Mouse (Mus musculus): ENCODE measurements around the gene Sema4f. TPM values are rescaled to one million over a fixed set of nuclear protein-coding genes. Genes with fewer than 3 reads are reported as not detected.

Sema4f gene
- polyA plus RNA-seq, 1 experiment from 2014 or later, result 1.1 TPM

- Histone ChIP-seq H3K9me3 (ENCODE audit: control insufficient read depth, low read length) (no peaks in the 10 kb centered on the region), H3K4me1 (ENCODE audit: control insufficient read depth, insufficient read depth, low read length) (no peaks in the 10 kb centered on the region), H3K36me3 (ENCODE audit: control insufficient read depth, insufficient read depth, low read length) (no peaks in the 10 kb centered on the region), H3K27me3 (ENCODE audit: control insufficient read depth, insufficient read depth, low read length) (no peaks in the 10 kb centered on the region), H3K4me2 (no peak overlapping the region), H3K4me3 (ENCODE audit: low read depth, low read length) (no peak overlapping the region), H3K27ac (ENCODE audit: low read depth, low read length) (no peak overlapping the region), H3K9ac (ENCODE audit: low read length) (no peak overlapping the region)
- 37% methylated on average over 7 of the region's 7 CpGs for WGBS
- ATAC-seq (ENCODE audit: low FRiP score) (peak; percentile 30; the same call in 1 of the 2 replicates), DNase-seq (ENCODE audit: low spot score, missing footprints) (no peak)
Observed at GRCm38 (mm10) chr6:82862475-82862874, 77.1 kb downstream of the Sema4f start.

DNA sequence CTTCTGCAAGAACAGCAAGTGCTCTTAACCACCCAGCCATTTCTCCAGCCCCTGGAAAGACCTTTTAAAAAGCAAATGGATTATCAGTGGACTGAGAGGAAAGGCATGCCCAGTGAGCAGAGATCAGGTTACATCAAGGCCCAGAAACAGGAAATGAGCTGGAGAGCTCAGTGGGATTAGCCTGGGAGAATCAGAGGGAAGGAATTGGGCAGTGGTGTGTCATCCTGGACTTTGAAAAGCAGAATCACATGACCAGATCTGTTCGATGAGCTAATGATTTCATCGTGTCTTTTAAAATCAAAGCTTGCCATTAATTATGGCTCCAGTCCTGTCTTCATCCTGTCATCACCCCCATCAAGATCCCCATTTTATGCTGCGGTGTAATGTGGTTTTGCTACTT lies 77.5 kb downstream of the Sema4f start:
- WGBS, result 67% methylated on average over 3 of the region's 3 CpGs
- Histone ChIP-seq H3K9ac (ENCODE audit: low read length) (no peak overlapping the region), H3K27ac (ENCODE audit: low read depth, low read length) (no peak overlapping the region), H3K9me3 (ENCODE audit: control insufficient read depth, low read length) (no peaks in the 10 kb centered on the region), H3K4me3 (ENCODE audit: low read depth, low read length) (no peak overlapping the region), H3K4me2 (no peak overlapping the region), H3K36me3 (ENCODE audit: control insufficient read depth, insufficient read depth, low read length) (no peaks in the 10 kb centered on the region), H3K4me1 (ENCODE audit: control insufficient read depth, insufficient read depth, low read length) (no peaks in the 10 kb centered on the region), H3K27me3 (ENCODE audit: control insufficient read depth, insufficient read depth, low read length) (no peaks in the 10 kb centered on the region)
- no peak for ATAC-seq (ENCODE audit: low FRiP score)
- no peak for DNase-seq (ENCODE audit: low spot score, missing footprints)

Other genes starting within 250 kb of the Sema4f start
- gene Pole4, start 234.4 kb downstream of the Sema4f start, polyA plus RNA-seq (2014; fragmentation: Nextera tagmentation; extraction: Ambion mirVana), result 107 and 111 TPM in 2 replicates
- 16.3 and 16.8 TPM in 2 replicates for gene Hk2, start 165.3 kb downstream of the Sema4f start, polyA plus RNA-seq (2014; fragmentation: Nextera tagmentation; extraction: Ambion mirVana)
- gene M1ap, start 7.1 kb upstream of the Sema4f start, polyA plus RNA-seq (2014; fragmentation: Nextera tagmentation; extraction: Ambion mirVana), result 0.18 TPM in 1 of 2 replicates, not detected in the other
- gene Dok1, start 93.7 kb upstream of the Sema4f start, polyA plus RNA-seq (2014; fragmentation: Nextera tagmentation; extraction: Ambion mirVana), result 4.0 and 5.2 TPM in 2 replicates
- gene Loxl3, start 94.4 kb upstream of the Sema4f start, polyA plus RNA-seq (2014; fragmentation: Nextera tagmentation; extraction: Ambion mirVana), result 6.6 and 6.8 TPM in 2 replicates
- gene Aup1, start 114.8 kb upstream of the Sema4f start, polyA plus RNA-seq (2014; fragmentation: Nextera tagmentation; extraction: Ambion mirVana), result 109 and 111 TPM in 2 replicates
- 28.2 and 30.0 TPM in 2 replicates for gene Htra2, start 115.5 kb upstream of the Sema4f start, polyA plus RNA-seq (2014; fragmentation: Nextera tagmentation; extraction: Ambion mirVana)
- gene Dqx1, start 118.1 kb upstream of the Sema4f start, polyA plus RNA-seq (2014; fragmentation: Nextera tagmentation; extraction: Ambion mirVana), result 0.43 and 0.68 TPM in 2 replicates
- not detected in 2 replicates for gene Tlx2, start 130.5 kb upstream of the Sema4f start, polyA plus RNA-seq (2014; fragmentation: Nextera tagmentation; extraction: Ambion mirVana)
- 31.5 and 35.5 TPM in 2 replicates for gene Pcgf1, start 138.1 kb upstream of the Sema4f start, polyA plus RNA-seq (2014; fragmentation: Nextera tagmentation; extraction: Ambion mirVana)
- gene Lbx2, start 146.6 kb upstream of the Sema4f start, polyA plus RNA-seq (2014; fragmentation: Nextera tagmentation; extraction: Ambion mirVana), result 0.44 TPM in 1 of 2 replicates, not detected in the other
- gene Ccdc142, start 161.8 kb upstream of the Sema4f start, polyA plus RNA-seq (2014; fragmentation: Nextera tagmentation; extraction: Ambion mirVana), result 0.83 and 1.00 TPM in 2 replicates
- 1.2 and 2.3 TPM in 2 replicates for gene Gm42688, start 161.8 kb upstream of the Sema4f start, polyA plus RNA-seq (2014; fragmentation: Nextera tagmentation; extraction: Ambion mirVana)
- gene Mrpl53, start 169.3 kb upstream of the Sema4f start, polyA plus RNA-seq (2014; fragmentation: Nextera tagmentation; extraction: Ambion mirVana), result 120 and 130 TPM in 2 replicates
- gene Mogs, start 175.7 kb upstream of the Sema4f start, polyA plus RNA-seq (2014; fragmentation: Nextera tagmentation; extraction: Ambion mirVana), result 21.6 and 23.4 TPM in 2 replicates
- 134 and 153 TPM in 2 replicates for gene Wbp1, start 181.8 kb upstream of the Sema4f start, polyA plus RNA-seq (2014; fragmentation: Nextera tagmentation; extraction: Ambion mirVana)
- 18.8 and 19.4 TPM in 2 replicates for gene Ino80b, start 185.7 kb upstream of the Sema4f start, polyA plus RNA-seq (2014; fragmentation: Nextera tagmentation; extraction: Ambion mirVana)
- gene Rtkn, start 195.7 kb upstream of the Sema4f start, polyA plus RNA-seq (2014; fragmentation: Nextera tagmentation; extraction: Ambion mirVana), result 13.6 and 16.6 TPM in 2 replicates
- 11.1 and 13.7 TPM in 2 replicates for gene Wdr54, start 216.6 kb upstream of the Sema4f start, polyA plus RNA-seq (2014; fragmentation: Nextera tagmentation; extraction: Ambion mirVana)
- gene 1700003E16Rik, start 216.6 kb upstream of the Sema4f start, polyA plus RNA-seq (2014; fragmentation: Nextera tagmentation; extraction: Ambion mirVana), result 1.7 TPM in 2 replicates
- gene Dctn1, start 226.2 kb upstream of the Sema4f start, polyA plus RNA-seq (2014; fragmentation: Nextera tagmentation; extraction: Ambion mirVana), result 80.2 and 81.7 TPM in 2 replicates

All from midbrain, embryonic 11.5 days (tissue).